28 mouse cellular contexts compared by ENCODE assay signal in genomic region chr2:145535774-145536173, GRCm38 (mm10).
A peak's percentile ranks its signal among the peaks of the same experiment; 100 is the strongest.
DNase-seq lines count a peak whose midpoint lies in the region; ATAC-seq and TF ChIP-seq lines count a peak whose summit lies in the region.
"Had no signal": no experiment of that assay in that cellular context is flagged by ENCODE, and none has a peak within 500 bp of the region (broad histone marks: within the 10 kb centered on the region; RNA-seq: fewer than 3 reads in every experiment).

No protein-coding gene starts in this region.

- no peak overlapping the region for H3K27ac ChIP-seq in hindbrain, embryonic 11.5 days (ENCODE audit: low read depth, low read length)
- no peak overlapping the region for H3K27ac ChIP-seq in hindbrain, embryonic 14.5 days
- no peak overlapping the region for H3K27ac ChIP-seq in CH12.LX (ENCODE audit: insufficient read depth, low read depth)
- H3K27ac ChIP-seq: embryonic facial prominence, embryonic 10.5 days; embryonic facial prominence, embryonic 13.5 days; forebrain, embryonic 12.5 days; forebrain, embryonic 15.5 days; heart, embryonic 15.5 days; hindbrain, embryonic 10.5 days; hindbrain, postnatal 0 days had no signal

- H3K4me2 ChIP-seq in hindbrain, embryonic 11.5 days (replicated peaks; ENCODE audit: low read depth, low read length) = no peak overlapping the region
- no peak overlapping the region for H3K4me2 ChIP-seq in hindbrain, embryonic 14.5 days (replicated peaks)
- H3K4me2 ChIP-seq in CH12.LX (ENCODE audit: insufficient read depth, low read depth, poor library complexity, severe bottlenecking) = no peak overlapping the region
- H3K4me2 ChIP-seq: embryonic facial prominence, embryonic 13.5 days; forebrain, embryonic 12.5 days; forebrain, embryonic 15.5 days; heart, embryonic 12.5 days; heart, embryonic 15.5 days had no signal

- H3K4me1 ChIP-seq in hindbrain, embryonic 11.5 days (replicated peaks; ENCODE audit: control insufficient read depth, insufficient read depth, low read length) = no peaks in the 10 kb centered on the region
- no peaks in the 10 kb centered on the region for H3K4me1 ChIP-seq in hindbrain, embryonic 14.5 days (replicated peaks; ENCODE audit: control insufficient read depth, insufficient read depth, low read length)
- H3K4me1 ChIP-seq in CH12.LX (ENCODE audit: control insufficient read depth in 1 of 2, insufficient read depth in 2 of 2) = no peaks in the 10 kb centered on the region
- H3K4me1 ChIP-seq: embryonic facial prominence, embryonic 10.5 days; forebrain, embryonic 12.5 days had no signal

- no peak for TF ChIP-seq POLR2A in CH12.LX (IDR thresholded peaks at IDR 0.05; ENCODE audit: low read depth, low read length)

- H3K36me3 ChIP-seq in hindbrain, embryonic 11.5 days (ENCODE audit: control insufficient read depth, insufficient read depth, low read length) = no peaks in the 10 kb centered on the region
- H3K36me3 ChIP-seq in hindbrain, embryonic 14.5 days (replicated peaks; ENCODE audit: control insufficient read depth, insufficient read depth) = no peaks in the 10 kb centered on the region
- H3K36me3 ChIP-seq in CH12.LX (replicated peaks in 1 of 2; ENCODE audit: control insufficient read depth in 1 of 2, insufficient read depth in 1 of 2, low read length in 1 of 2) = no peaks in the 10 kb centered on the region
- H3K36me3 ChIP-seq: embryonic facial prominence, embryonic 10.5 days; embryonic facial prominence, embryonic 13.5 days; forebrain, embryonic 12.5 days; forebrain, embryonic 15.5 days; heart, embryonic 12.5 days; heart, embryonic 15.5 days; hindbrain, embryonic 10.5 days had no signal

- no peak for TF ChIP-seq RAD21 in CH12.LX (IDR thresholded peaks at IDR 0.05; ENCODE audit: low read depth, low read length)

- no peak for DNase-seq in hindbrain, embryonic 11.5 days (ENCODE audit: low spot score)
- no peak for DNase-seq in hindbrain, embryonic 14.5 days (ENCODE audit: low spot score)
- DNase-seq in CH12.LX (ENCODE audit: extremely low read depth) = peak; percentile 8
- DNase-seq in layer of hippocampus, postnatal 14 days (ENCODE audit: low spot score in 2 of 2) = no peak
- DNase-seq in layer of hippocampus, adult 18-20 months (ENCODE audit: low spot score in 2 of 2) = no peak
- DNase-seq: adrenal gland, postnatal 14 days; cerebellum, adult 11 months; cerebellum, adult 2 months; cerebellum, adult 9-11 months; cerebellum, postnatal 25 days; embryo, embryonic 11 days; gastrocnemius, postnatal 25 days; heart, postnatal 10 days; heart, postnatal 36 days had no signal

- dilution Hi-C loops in CH12.LX (cut with MboI; ENCODE audit: extremely low pct_ligation_motif_present, extremely low pct_unique_long_range_greater_than_20kb, low sequenced_read_pairs) = no loop called here

- ATAC-seq in hindbrain, embryonic 11.5 days (ENCODE audit: low FRiP score) = peak; percentile 30
- ATAC-seq in hindbrain, embryonic 14.5 days (ENCODE audit: low FRiP score) = no peak
- ATAC-seq in megakaryocyte, adult 5-6 weeks (ENCODE audit: poor library complexity, severe bottlenecking) = peak; percentile 83
- ATAC-seq: activated CD4-positive, CD25-positive, alpha-beta regulatory T cell, adult 4 months; CD4-positive, CD25-positive, alpha-beta regulatory T cell, adult 4 months; forebrain, embryonic 15.5 days; hindbrain, postnatal 0 days; inflammation-experienced regulatory T-cells, adult 6 months; intestine, postnatal 0 days had no signal

- no peak overlapping the region for H3K9ac ChIP-seq in hindbrain, embryonic 11.5 days (ENCODE audit: low read depth, low read length)
- no peak overlapping the region for H3K9ac ChIP-seq in hindbrain, embryonic 14.5 days
- H3K9ac ChIP-seq in CH12.LX (ENCODE audit: insufficient read depth, low read depth) = no peak overlapping the region
- H3K9ac ChIP-seq: embryonic facial prominence, embryonic 13.5 days; forebrain, embryonic 12.5 days; forebrain, embryonic 15.5 days; heart, embryonic 12.5 days; heart, embryonic 15.5 days had no signal

- in situ Hi-C loops in CH12.LX (cut with MboI; ENCODE audit: low pct_ligation_motif_present, low pct_unique_long_range_greater_than_20kb, low sequenced_read_pairs) = no loop called here

- H3K9me3 ChIP-seq in hindbrain, embryonic 11.5 days (ENCODE audit: control insufficient read depth, low read length) = no peaks in the 10 kb centered on the region
- no peaks in the 10 kb centered on the region for H3K9me3 ChIP-seq in hindbrain, embryonic 14.5 days (ENCODE audit: control insufficient read depth, low read length)
- no peaks in the 10 kb centered on the region for H3K9me3 ChIP-seq in CH12.LX (replicated peaks; ENCODE audit: low read length)
- H3K9me3 ChIP-seq: embryonic facial prominence, embryonic 10.5 days; embryonic facial prominence, embryonic 13.5 days; forebrain, embryonic 12.5 days; forebrain, embryonic 15.5 days; heart, embryonic 12.5 days; heart, embryonic 15.5 days; hindbrain, embryonic 10.5 days had no signal

- no peaks in the 10 kb centered on the region for H3K27me3 ChIP-seq in hindbrain, embryonic 11.5 days (ENCODE audit: control insufficient read depth, insufficient read depth, low read length)
- no peaks in the 10 kb centered on the region for H3K27me3 ChIP-seq in hindbrain, embryonic 14.5 days (ENCODE audit: control insufficient read depth, insufficient read depth, low read length)
- H3K27me3 ChIP-seq in CH12.LX (replicated peaks) = no peaks in the 10 kb centered on the region
- H3K27me3 ChIP-seq: embryonic facial prominence, embryonic 13.5 days; forebrain, embryonic 12.5 days; forebrain, embryonic 15.5 days; heart, embryonic 15.5 days had no signal

- no peak for TF ChIP-seq EP300 in CH12.LX (IDR thresholded peaks at IDR 0.05; ENCODE audit: low read length)

- no peak overlapping the region for H3K4me3 ChIP-seq in hindbrain, embryonic 11.5 days (ENCODE audit: low read depth, low read length)
- H3K4me3 ChIP-seq in hindbrain, embryonic 14.5 days (replicated peaks; ENCODE audit: low read length) = no peak overlapping the region
- H3K4me3 ChIP-seq in CH12.LX (replicated peaks in 1 of 3; ENCODE audit: low read depth in 2 of 3, low read length in 2 of 3, poor library complexity in 1 of 3) = no peak overlapping the region
- H3K4me3 ChIP-seq: embryonic facial prominence, embryonic 10.5 days; embryonic facial prominence, embryonic 13.5 days; erythroblast, embryonic 14.5 days; forebrain, embryonic 12.5 days; forebrain, embryonic 15.5 days; heart, embryonic 12.5 days; heart, embryonic 15.5 days; hindbrain, embryonic 10.5 days had no signal

- no peaks in the 10 kb centered on the region for H3K79me2 ChIP-seq in CH12.LX (replicated peaks; ENCODE audit: control insufficient read depth, extremely low read depth, insufficient read depth, poor library complexity, severe bottlenecking)

- WGBS in hindbrain, embryonic 11.5 days = 86% methylated on average over 4 of the region's 4 CpGs
- 86% methylated on average over 4 of the region's 4 CpGs for whole genome bisulfite sequencing in hindbrain, embryonic 14.5 days

- no peak for TF ChIP-seq CTCF in CH12.LX (conservative IDR thresholded peaks at IDR 0.05 in 1 of 2, IDR thresholded peaks at IDR 0.05 in 1 of 2; ENCODE audit: low read depth in 2 of 2, low read length in 2 of 2)

TF ChIP-seq in CH12.LX, 34 proteins besides CTCF, POLR2A, EP300 and RAD21:
- no peak for TF ChIP-seq NELFE (IDR thresholded peaks at IDR 0.05; ENCODE audit: low read depth, low read length)
- no peak for TF ChIP-seq ZC3H11A (IDR thresholded peaks at IDR 0.05; ENCODE audit: low read depth, low read length)
- TF ChIP-seq JUN (IDR thresholded peaks at IDR 0.05; ENCODE audit: insufficient read depth, low read depth, low read length) = no peak
- no peak for TF ChIP-seq CHD1 (IDR thresholded peaks at IDR 0.05; ENCODE audit: low read depth, low read length)
- no peak for TF ChIP-seq ELF1 (IDR thresholded peaks at IDR 0.05; ENCODE audit: low read depth, low read length)
- TF ChIP-seq POLR2AphosphoS2 (IDR thresholded peaks at IDR 0.05; ENCODE audit: low read depth, low read length) = no peak
- TF ChIP-seq BHLHE40 (IDR thresholded peaks at IDR 0.05; ENCODE audit: low read depth, low read length) = no peak
- no peak for TF ChIP-seq KAT2A (IDR thresholded peaks at IDR 0.05; ENCODE audit: insufficient replicate concordance, low read length)
- no peak for TF ChIP-seq MAZ (IDR thresholded peaks at IDR 0.05; ENCODE audit: low read depth, low read length)
- TF ChIP-seq ETS1 (conservative IDR thresholded peaks at IDR 0.05; ENCODE audit: low read depth, low read length) = no peak
- no peak for TF ChIP-seq JUND (conservative IDR thresholded peaks at IDR 0.05; ENCODE audit: low read depth, low read length)
- TF ChIP-seq SIN3A (IDR thresholded peaks at IDR 0.05; ENCODE audit: low read length) = no peak
- no peak for TF ChIP-seq NRF1 (IDR thresholded peaks at IDR 0.05; ENCODE audit: low read depth, low read length)
TF ChIP-seq in CH12.LX: peak in this region for 0.
